ENCODE assay signal across 18 mouse cellular contexts in the genomic region with DNA sequence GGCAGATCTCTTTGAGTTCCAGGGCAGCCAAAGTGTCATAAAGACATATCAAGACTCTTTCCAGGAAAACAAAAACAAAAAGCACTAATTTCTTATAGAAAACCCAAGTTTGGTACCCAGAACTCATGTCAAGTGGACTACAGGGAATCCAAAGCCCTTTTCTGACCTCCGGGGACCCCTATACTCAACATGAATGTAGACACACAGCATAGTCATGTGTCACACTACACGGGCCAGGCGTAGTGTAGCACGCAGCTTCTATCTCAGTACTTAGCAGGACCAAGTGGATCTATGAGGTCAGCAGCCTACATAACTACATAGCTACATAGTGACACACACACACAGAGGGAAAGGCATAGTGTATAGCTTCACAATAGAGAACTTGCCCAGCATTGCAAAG.
"Had no signal": no experiment of that assay in that cellular context is flagged by ENCODE, and none has a peak within 500 bp of the region (broad histone marks: within the 10 kb centered on the region; RNA-seq: fewer than 3 reads in every experiment).

No protein-coding gene starts in this region.

- H3K4me3 ChIP-seq: liver, embryonic 12.5 days; megakaryocyte, embryonic 14.5 days; midbrain, embryonic 13.5 days; midbrain, embryonic 15.5 days; neural tube, embryonic 12.5 days had no signal

- DNase-seq: lung, adult 18-20 months; lung, embryonic 14.5 days; lung, postnatal 10 days; retina, postnatal 1 day; right cerebral cortex, adult 18-20 months; right cerebral cortex, postnatal 25 days; right cerebral cortex, postnatal 4 days; spleen, adult 18-20 months; thymus, adult 18-20 months; thymus, postnatal 14 days had no signal

- H3K4me2 ChIP-seq: liver, embryonic 12.5 days; lung, embryonic 14.5 days; midbrain, embryonic 11.5 days; midbrain, embryonic 13.5 days; midbrain, embryonic 15.5 days; neural tube, embryonic 12.5 days had no signal

- H3K9me3 ChIP-seq: liver, embryonic 12.5 days; megakaryocyte, embryonic 14.5 days; midbrain, embryonic 13.5 days; midbrain, embryonic 15.5 days; neural tube, embryonic 12.5 days had no signal

- H3K27me3 ChIP-seq: liver, embryonic 12.5 days; megakaryocyte, embryonic 14.5 days; midbrain, embryonic 13.5 days; midbrain, embryonic 15.5 days; neural tube, embryonic 12.5 days had no signal

- H3K27ac ChIP-seq: liver, embryonic 14.5 days; macrophage; midbrain, embryonic 13.5 days; midbrain, embryonic 15.5 days; neural tube, embryonic 12.5 days had no signal

- ATAC-seq: liver, embryonic 12.5 days; midbrain, embryonic 13.5 days; midbrain, embryonic 15.5 days had no signal

- H3K9ac ChIP-seq: liver, embryonic 12.5 days; liver, embryonic 14.5 days; lung, embryonic 14.5 days; midbrain, embryonic 13.5 days; midbrain, embryonic 15.5 days; neural tube, embryonic 12.5 days had no signal
